Mouse (Mus musculus): Measurements from ENCODE around the gene Pogk. TPM values are rescaled to one million over a fixed set of nuclear protein-coding genes. Genes with fewer than 3 reads are reported as not detected.

The Pogk gene
- polyA plus RNA-seq, 1 experiment from 2014 or later: 20.0 TPM

- no peaks in the 10 kb centered on the region for H3K4me1 ChIP-seq (ENCODE audit: control insufficient read depth, insufficient read depth, low read length)
- 88% methylated on average over 4 of the region's 4 CpGs for WGBS
- H3K27ac ChIP-seq (ENCODE audit: low read depth, low read length): no peak overlapping the region
- no peak for ATAC-seq (ENCODE audit: low FRiP score, low TSS enrichment)
- no peak overlapping the region for H3K4me2 ChIP-seq (replicated peaks; ENCODE audit: low read depth, low read length)
- no peaks in the 10 kb centered on the region for H3K27me3 ChIP-seq (ENCODE audit: control insufficient read depth, insufficient read depth, low read length)
- H3K9me3 ChIP-seq (ENCODE audit: control insufficient read depth, low read length): no peaks in the 10 kb centered on the region
- H3K4me3 ChIP-seq (ENCODE audit: low read length): no peak overlapping the region
- peaks cover 69% of the 10 kb centered on the region for H3K36me3 ChIP-seq (ENCODE audit: control insufficient read depth, insufficient read depth, low read length)
- H3K9ac ChIP-seq (ENCODE audit: low read depth, low read length): no peak overlapping the region
These were observed 7.7 kb downstream of the Pogk start for GRCm38 (mm10) chr1:166402003-166402402.

GRCm38 (mm10) chr1:166401455-166401854 lies 8.2 kb downstream of the Pogk start:
- Histone ChIP-seq H3K27me3 (ENCODE audit: control insufficient read depth, insufficient read depth, low read length) (no peaks in the 10 kb centered on the region), H3K9ac (ENCODE audit: low read depth, low read length) (no peak overlapping the region), H3K36me3 (ENCODE audit: control insufficient read depth, insufficient read depth, low read length) (peaks cover 72% of the 10 kb centered on the region), H3K4me2 (replicated peaks; ENCODE audit: low read depth, low read length) (no peak overlapping the region), H3K9me3 (ENCODE audit: control insufficient read depth, low read length) (no peaks in the 10 kb centered on the region), H3K27ac (ENCODE audit: low read depth, low read length) (no peak overlapping the region), H3K4me3 (ENCODE audit: low read length) (no peak overlapping the region), H3K4me1 (ENCODE audit: control insufficient read depth, insufficient read depth, low read length) (no peaks in the 10 kb centered on the region)
- ATAC-seq (ENCODE audit: low FRiP score, low TSS enrichment): no peak; the same call in 1 of the 2 replicates

DNA sequence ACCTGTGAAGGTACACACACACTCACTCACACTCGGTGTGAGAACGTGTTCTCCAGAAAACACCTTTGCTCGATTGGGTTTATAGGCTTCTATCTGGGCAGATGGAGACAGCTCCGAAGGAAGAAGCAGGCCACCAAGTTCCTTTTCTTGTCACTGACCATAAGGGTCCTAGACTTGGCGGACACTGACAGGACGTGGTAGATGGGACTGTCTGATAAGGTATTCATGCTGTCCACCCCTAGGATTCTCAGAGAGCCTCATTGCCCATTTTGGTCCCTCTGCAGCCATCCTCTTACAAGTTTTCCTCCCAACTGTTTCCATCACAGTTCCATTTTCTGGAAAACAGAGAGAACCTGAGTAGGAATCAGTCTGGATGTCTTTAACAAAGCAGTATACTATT lies 13.3 kb downstream of the Pogk start:
- WGBS: 92% methylated on average over 6 of the region's 6 CpGs
- no peak overlapping the region for H3K4me2 ChIP-seq (replicated peaks; ENCODE audit: low read depth, low read length)
- H3K4me3 ChIP-seq (ENCODE audit: low read length): no peak overlapping the region
- ATAC-seq (ENCODE audit: low FRiP score, low TSS enrichment): no peak
- no peak overlapping the region for H3K9ac ChIP-seq (ENCODE audit: low read depth, low read length)
- H3K9me3 ChIP-seq (ENCODE audit: control insufficient read depth, low read length): no peaks in the 10 kb centered on the region
- H3K27ac ChIP-seq (ENCODE audit: low read depth, low read length): no peak overlapping the region
- peaks cover 92% of the 10 kb centered on the region for H3K36me3 ChIP-seq (ENCODE audit: control insufficient read depth, insufficient read depth, low read length)
- H3K27me3 ChIP-seq (ENCODE audit: control insufficient read depth, insufficient read depth, low read length): no peaks in the 10 kb centered on the region
- no peaks in the 10 kb centered on the region for H3K4me1 ChIP-seq (ENCODE audit: control insufficient read depth, insufficient read depth, low read length)

- Histone ChIP-seq H3K27me3 (ENCODE audit: control insufficient read depth, insufficient read depth, low read length) (no peaks in the 10 kb centered on the region), H3K9ac (ENCODE audit: low read depth, low read length) (no peak overlapping the region), H3K4me2 (replicated peaks; ENCODE audit: low read depth, low read length) (no peak overlapping the region), H3K9me3 (ENCODE audit: control insufficient read depth, low read length) (no peaks in the 10 kb centered on the region), H3K27ac (ENCODE audit: low read depth, low read length) (no peak overlapping the region), H3K36me3 (ENCODE audit: control insufficient read depth, insufficient read depth, low read length) (peaks cover 94% of the 10 kb centered on the region), H3K4me3 (ENCODE audit: low read length) (no peak overlapping the region), H3K4me1 (ENCODE audit: control insufficient read depth, insufficient read depth, low read length) (no peaks in the 10 kb centered on the region)
- no peak for ATAC-seq (ENCODE audit: low FRiP score, low TSS enrichment)
- 90% methylated on average over 5 of the region's 5 CpGs for WGBS
These were observed 14.0 kb downstream of the Pogk start for GRCm38 (mm10) chr1:166395661-166396060.

GRCm38 (mm10) chr1:166394770-166395169 lies 14.9 kb downstream of the Pogk start:
- ATAC-seq (ENCODE audit: low FRiP score, low TSS enrichment): no peak
- no peaks in the 10 kb centered on the region for H3K9me3 ChIP-seq (ENCODE audit: control insufficient read depth, low read length)
- H3K4me2 ChIP-seq (replicated peaks; ENCODE audit: low read depth, low read length): no peak overlapping the region
- no peak overlapping the region for H3K4me3 ChIP-seq (ENCODE audit: low read length)
- 62% methylated on average over 4 of the region's 4 CpGs for WGBS
- peaks cover 98% of the 10 kb centered on the region for H3K36me3 ChIP-seq (ENCODE audit: control insufficient read depth, insufficient read depth, low read length)
- H3K27me3 ChIP-seq (ENCODE audit: control insufficient read depth, insufficient read depth, low read length): no peaks in the 10 kb centered on the region
- H3K4me1 ChIP-seq (ENCODE audit: control insufficient read depth, insufficient read depth, low read length): no peaks in the 10 kb centered on the region
- H3K9ac ChIP-seq (ENCODE audit: low read depth, low read length): no peak overlapping the region
- H3K27ac ChIP-seq (ENCODE audit: low read depth, low read length): no peak overlapping the region

DNA sequence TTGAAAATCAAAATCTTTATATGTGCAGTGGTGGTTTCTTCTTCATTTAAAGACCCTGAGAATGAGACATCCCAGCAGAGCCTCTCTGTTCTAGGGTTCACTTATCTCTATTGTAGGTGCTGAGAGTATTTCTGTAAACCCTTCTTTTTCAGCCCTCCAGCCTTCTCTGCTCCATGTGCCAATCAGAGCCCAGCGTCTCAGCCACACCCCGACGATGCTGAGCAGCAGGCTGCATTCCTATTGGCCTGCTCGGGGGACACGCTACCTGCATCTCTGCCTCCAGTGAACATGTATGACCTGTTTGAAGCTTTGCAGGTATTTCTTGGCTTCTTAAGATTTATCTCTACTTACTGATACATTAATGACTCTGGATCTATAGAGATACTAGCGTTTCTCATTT lies 18.0 kb downstream of the Pogk start:
- Histone ChIP-seq H3K36me3 (ENCODE audit: control insufficient read depth, insufficient read depth, low read length) (peaks cover 98% of the 10 kb centered on the region), H3K4me1 (ENCODE audit: control insufficient read depth, insufficient read depth, low read length) (no peaks in the 10 kb centered on the region), H3K9ac (ENCODE audit: low read depth, low read length) (no peak overlapping the region), H3K9me3 (ENCODE audit: control insufficient read depth, low read length) (no peaks in the 10 kb centered on the region), H3K4me3 (ENCODE audit: low read length) (no peak overlapping the region), H3K4me2 (replicated peaks; ENCODE audit: low read depth, low read length) (no peak overlapping the region), H3K27me3 (ENCODE audit: control insufficient read depth, insufficient read depth, low read length) (no peaks in the 10 kb centered on the region), H3K27ac (ENCODE audit: low read depth, low read length) (no peak overlapping the region)
- WGBS: 94% methylated on average over 6 of the region's 6 CpGs
- no peak for ATAC-seq (ENCODE audit: low FRiP score, low TSS enrichment)

GRCm38 (mm10) chr1:166389406-166390125 lies 20.1 kb downstream of the Pogk start:
- Histone ChIP-seq H3K4me3 (ENCODE audit: low read length) (no peak overlapping the region), H3K36me3 (ENCODE audit: control insufficient read depth, insufficient read depth, low read length) (peaks cover 98% of the 10 kb centered on the region), H3K27me3 (ENCODE audit: control insufficient read depth, insufficient read depth, low read length) (no peaks in the 10 kb centered on the region), H3K4me1 (ENCODE audit: control insufficient read depth, insufficient read depth, low read length) (no peaks in the 10 kb centered on the region), H3K9ac (ENCODE audit: low read depth, low read length) (no peak overlapping the region), H3K9me3 (ENCODE audit: control insufficient read depth, low read length) (no peaks in the 10 kb centered on the region), H3K27ac (ENCODE audit: low read depth, low read length) (no peak overlapping the region), H3K4me2 (replicated peaks; ENCODE audit: low read depth, low read length) (no peak overlapping the region)
- WGBS: 96% methylated on average over 16 of the region's 16 CpGs
- ATAC-seq (ENCODE audit: low FRiP score, low TSS enrichment): no peak

DNA sequence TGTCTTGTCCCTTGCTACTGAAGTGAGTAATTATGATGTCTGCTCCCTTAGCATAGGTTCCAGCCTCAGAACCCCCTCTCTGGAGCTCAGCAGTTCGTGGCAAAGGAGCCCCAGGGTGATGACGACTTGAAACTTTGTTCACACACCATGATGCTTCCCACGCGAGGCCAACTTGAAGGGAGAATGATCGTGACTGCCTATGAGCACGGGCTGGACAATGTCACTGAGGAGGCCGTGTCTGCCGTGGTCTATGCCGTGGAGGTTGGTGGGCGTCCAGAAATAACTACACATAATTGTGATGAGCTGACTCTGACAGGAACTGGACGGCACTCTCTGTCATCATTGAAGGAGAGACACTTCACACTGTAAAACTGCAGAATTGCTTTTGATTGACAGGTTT lies 21.2 kb downstream of the Pogk start:
- Histone ChIP-seq H3K27me3 (ENCODE audit: control insufficient read depth, insufficient read depth, low read length) (no peaks in the 10 kb centered on the region), H3K4me1 (ENCODE audit: control insufficient read depth, insufficient read depth, low read length) (no peaks in the 10 kb centered on the region), H3K9ac (ENCODE audit: low read depth, low read length) (no peak overlapping the region), H3K4me3 (ENCODE audit: low read length) (no peak overlapping the region), H3K36me3 (ENCODE audit: control insufficient read depth, insufficient read depth, low read length) (peaks cover 97% of the 10 kb centered on the region), H3K27ac (ENCODE audit: low read depth, low read length) (no peak overlapping the region), H3K4me2 (replicated peaks; ENCODE audit: low read depth, low read length) (no peak overlapping the region), H3K9me3 (ENCODE audit: control insufficient read depth, low read length) (no peaks in the 10 kb centered on the region)
- ATAC-seq (ENCODE audit: low FRiP score, low TSS enrichment): no peak
- WGBS: 90% methylated on average over 11 of the region's 11 CpGs

DNA sequence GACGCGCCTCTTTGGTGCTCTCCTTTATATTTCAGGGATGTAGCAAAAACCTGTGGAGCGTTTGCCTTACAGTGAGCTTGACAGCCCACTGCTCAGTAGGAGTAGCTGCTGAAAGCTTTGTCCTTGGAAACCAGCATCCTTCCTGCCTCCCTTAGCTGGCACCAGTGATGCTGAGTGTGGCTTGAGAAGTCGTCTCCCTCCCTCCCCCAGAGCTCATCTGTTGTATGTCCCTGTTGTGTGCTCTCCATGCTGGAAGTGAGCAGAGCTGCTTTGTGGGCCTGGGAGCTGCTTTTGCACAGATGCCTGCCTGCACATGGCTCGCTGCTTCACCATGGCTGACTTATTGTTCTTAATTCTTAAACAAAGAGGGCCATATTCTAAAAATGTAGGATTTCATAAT lies 24.2 kb downstream of the Pogk start:
- ATAC-seq (ENCODE audit: low FRiP score, low TSS enrichment): no peak
- no peak overlapping the region for H3K4me3 ChIP-seq (ENCODE audit: low read length)
- H3K9ac ChIP-seq (ENCODE audit: low read depth, low read length): no peak overlapping the region
- WGBS: 91% methylated on average over 5 of the region's 5 CpGs
- H3K27me3 ChIP-seq (ENCODE audit: control insufficient read depth, insufficient read depth, low read length): no peaks in the 10 kb centered on the region
- no peaks in the 10 kb centered on the region for H3K9me3 ChIP-seq (ENCODE audit: control insufficient read depth, low read length)
- H3K36me3 ChIP-seq (ENCODE audit: control insufficient read depth, insufficient read depth, low read length): peaks cover 78% of the 10 kb centered on the region
- no peak overlapping the region for H3K27ac ChIP-seq (ENCODE audit: low read depth, low read length)
- H3K4me1 ChIP-seq (ENCODE audit: control insufficient read depth, insufficient read depth, low read length): peaks cover 13% of the 10 kb centered on the region
- no peak overlapping the region for H3K4me2 ChIP-seq (replicated peaks; ENCODE audit: low read depth, low read length)

All from kidney, embryonic 14.5 days (tissue).